Mouse (Mus musculus): ENCODE measurements around the gene Shprh. TPM values are rescaled to one million over a fixed set of nuclear protein-coding genes. Genes with fewer than 3 reads are reported as not detected.
A peak's percentile ranks its signal among the peaks of the same experiment; 100 is the strongest.
"Not testable (repeated sequence)": the region's sequence is repeated elsewhere in the genome, so short reads cannot be mapped to it uniquely, and the experiment has no call there.

The Shprh gene
- 10 to 100 TPM in 3 of 4 experiments, 1 to 10 TPM in 1; 9.8 to 11.6 (median 10.8) TPM for total RNA-seq (2022)

DNA sequence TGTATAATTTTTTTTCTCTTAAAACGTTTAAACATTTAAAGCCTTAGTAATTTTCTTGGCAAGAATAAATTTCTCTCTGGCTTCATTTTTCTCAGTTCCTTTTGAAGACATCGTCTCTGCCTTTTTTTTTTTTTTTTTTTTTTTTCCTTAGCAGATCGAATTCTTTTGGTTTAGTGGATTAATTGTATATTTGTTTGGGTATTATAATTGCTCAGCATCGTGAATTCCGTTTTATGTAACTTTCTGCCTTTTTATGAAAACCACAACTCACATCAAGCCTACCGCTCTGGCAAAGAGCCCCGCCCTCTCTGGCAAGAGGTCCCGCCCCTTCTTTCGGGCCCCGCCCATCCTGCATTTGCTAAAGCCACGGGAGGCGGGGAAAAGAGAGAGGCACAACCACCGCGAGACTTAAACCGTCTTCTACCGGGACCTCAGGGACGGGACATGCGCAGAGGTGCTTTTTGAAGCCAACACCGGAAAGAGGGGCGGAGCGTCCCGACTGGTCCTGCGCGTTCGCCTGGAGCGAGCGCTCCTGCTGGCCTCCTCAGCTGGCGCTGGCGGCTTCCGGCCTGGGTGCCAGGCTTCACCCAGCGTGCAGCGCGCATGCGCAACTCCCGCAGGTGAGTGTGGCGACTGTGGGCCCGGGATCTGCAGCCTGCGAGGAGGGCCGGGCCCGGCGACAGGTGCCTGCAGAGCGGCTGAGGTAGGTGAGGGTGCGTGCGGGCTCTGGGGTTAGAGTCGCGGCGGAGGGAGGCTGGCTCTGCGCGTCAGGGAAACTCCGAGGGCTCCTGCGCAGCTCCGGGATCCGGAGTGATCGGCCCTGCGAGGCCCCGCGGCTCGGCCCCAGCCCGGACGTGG lies at the start of gene Shprh:
TSS of gene Shprh (plus strand) at position 544 of the 858 bp plus-strand sequence.
- peak; percentile 98 for DNase-seq (ENCODE audit: low spot score)

DNA sequence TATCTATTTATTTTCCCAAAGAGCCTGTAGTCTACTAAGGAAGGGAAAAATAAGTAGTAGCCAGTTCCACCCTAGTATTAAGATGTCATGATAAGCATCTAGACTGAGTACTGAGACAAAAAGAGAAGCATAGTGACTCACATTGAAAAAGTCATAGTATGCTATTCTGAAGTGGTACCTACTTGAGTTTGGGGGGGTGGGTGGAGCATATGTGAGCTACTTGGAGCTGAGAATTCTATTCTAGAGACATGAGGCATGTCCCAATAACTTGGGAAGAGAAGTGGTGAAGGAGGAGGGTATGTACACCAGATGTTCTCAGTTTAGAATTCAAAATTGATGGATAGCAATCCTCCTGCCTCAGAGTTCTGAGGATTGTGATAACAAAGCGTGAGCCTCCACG lies 27.4 kb upstream of the Shprh start:
- no peak for DNase-seq (ENCODE audit: low spot score)

GRCm38 (mm10) chr10:11145580-11145979 lies 3.6 kb upstream of the Shprh start:
- DNase-seq (ENCODE audit: low spot score) = no peak

GRCm38 (mm10) chr10:11148446-11148845 lies 781 bp upstream of the Shprh start:
- no peak for DNase-seq (ENCODE audit: low spot score)

- DNase-seq (ENCODE audit: low spot score) = peak; percentile 11
Measured at GRCm38 (mm10) chr10:11149742-11150125, 507 bp downstream of the Shprh start.

DNA sequence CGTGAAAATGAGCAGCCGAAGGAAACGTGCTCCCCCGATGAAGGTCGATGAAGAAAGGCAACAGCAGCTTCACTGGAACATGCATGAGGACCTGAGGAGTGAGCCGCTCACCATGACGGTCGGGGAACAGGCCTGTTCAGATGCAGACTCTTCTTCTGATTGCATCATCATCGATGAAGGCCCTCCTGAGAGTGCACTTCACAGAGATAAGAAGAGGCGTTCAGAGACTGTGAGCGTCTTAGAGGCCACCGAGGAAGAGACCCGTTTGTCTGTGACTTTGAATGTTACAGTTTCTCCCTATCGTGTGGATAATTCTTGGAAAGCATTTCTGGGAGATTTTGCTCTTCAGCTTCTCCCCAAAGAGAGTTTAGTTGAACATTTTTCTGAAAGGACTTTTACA lies 2.4 kb downstream of the Shprh start:
- DNase-seq (ENCODE audit: low spot score) = no peak

- DNase-seq (ENCODE audit: low spot score) = no peak
Measured at GRCm38 (mm10) chr10:11157039-11157438, 7.8 kb downstream of the Shprh start.

DNA sequence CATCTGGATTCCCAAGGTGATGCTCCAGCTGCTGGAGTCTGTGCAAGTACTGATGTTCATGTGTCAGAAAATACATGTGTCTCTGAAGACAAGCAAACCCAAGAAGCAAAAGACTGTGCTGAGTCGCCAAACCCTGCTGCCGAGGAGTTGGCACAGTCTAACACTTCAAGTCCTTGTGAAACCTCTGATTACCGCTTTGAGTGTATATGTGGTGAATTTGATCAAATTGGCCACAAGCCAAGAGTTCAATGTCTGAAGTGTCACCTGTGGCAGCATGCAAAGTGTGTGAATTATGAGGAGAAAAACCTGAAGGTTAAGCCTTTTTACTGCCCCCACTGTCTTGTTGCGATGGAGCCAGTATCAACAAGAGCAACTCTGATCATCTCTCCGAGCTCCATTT lies 15.3 kb downstream of the Shprh start:
- DNase-seq (ENCODE audit: low spot score) = no peak

DNA sequence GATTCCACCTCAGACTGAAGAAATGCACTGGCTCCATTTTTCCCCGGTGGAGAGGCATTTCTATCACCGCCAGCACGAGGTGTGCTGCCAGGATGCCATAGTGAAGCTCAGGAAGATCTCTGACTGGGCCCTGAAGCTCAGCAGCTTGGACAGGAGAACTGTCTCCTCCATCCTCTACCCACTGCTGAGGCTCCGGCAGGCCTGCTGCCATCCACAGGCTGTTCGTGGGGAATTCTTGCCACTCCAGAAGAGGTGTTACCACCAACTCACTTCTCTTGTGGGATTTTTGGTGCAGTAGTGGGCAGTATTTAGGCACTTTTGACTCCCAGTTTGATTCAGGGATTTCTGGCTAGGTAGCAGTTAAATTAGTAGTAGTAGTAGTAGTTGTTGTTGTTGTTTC lies 21.0 kb downstream of the Shprh start:
- no peak for DNase-seq (ENCODE audit: low spot score)

DNA sequence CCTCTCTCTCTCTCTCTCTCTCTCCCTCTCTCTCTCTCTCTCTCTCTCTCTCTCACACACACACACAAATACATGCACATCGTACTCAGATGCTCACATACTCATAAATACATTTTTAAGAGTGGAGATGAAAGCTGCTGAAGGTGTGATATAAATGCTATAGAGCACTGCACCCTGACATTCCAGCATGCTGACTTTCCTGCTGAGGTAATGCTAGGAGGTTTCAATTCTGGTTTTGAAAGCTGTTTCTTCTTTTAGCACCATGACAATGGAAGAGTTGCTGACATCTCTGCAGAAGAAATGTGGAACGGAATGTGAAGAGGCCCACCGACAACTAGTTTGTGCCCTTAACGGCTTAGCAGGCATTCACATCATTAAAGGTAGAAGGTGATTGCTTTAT lies 22.4 kb downstream of the Shprh start:
- no peak for DNase-seq (ENCODE audit: low spot score)

GRCm38 (mm10) chr10:11172519-11172918 lies 23.3 kb downstream of the Shprh start:
- peak; percentile 15 for DNase-seq (ENCODE audit: low spot score)

GRCm38 (mm10) chr10:11175801-11176482 lies 26.7 kb downstream of the Shprh start:
- DNase-seq (ENCODE audit: low spot score) = no peak

DNA sequence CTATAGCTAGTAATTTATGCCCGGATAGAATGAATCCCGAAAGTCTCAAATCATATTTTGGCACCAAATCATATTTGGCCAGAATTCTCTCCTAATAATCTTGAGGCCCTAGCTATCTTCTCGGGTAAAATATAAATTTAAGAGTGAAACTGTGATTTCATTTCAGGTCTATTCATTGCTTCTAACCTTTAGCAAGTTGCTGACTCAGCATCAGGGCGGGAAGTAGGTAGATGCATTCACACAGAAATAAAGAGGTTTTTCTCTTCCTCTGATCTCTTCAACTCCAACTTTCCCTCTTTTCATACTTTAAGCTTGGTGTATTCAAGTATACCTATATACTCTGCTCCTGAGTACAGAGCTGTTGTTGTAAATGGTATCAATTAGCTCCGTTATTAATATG lies 30.9 kb downstream of the Shprh start:
- no peak for DNase-seq (ENCODE audit: low spot score)

- DNase-seq (ENCODE audit: low spot score) = no peak
Measured at GRCm38 (mm10) chr10:11197341-11197740, 48.1 kb downstream of the Shprh start.

- DNase-seq (ENCODE audit: low spot score) = peak; percentile 21
Measured at GRCm38 (mm10) chr10:11198346-11198745, 49.1 kb downstream of the Shprh start.

GRCm38 (mm10) chr10:11199980-11200379 lies 50.8 kb downstream of the Shprh start:
- no peak for DNase-seq (ENCODE audit: low spot score)

DNA sequence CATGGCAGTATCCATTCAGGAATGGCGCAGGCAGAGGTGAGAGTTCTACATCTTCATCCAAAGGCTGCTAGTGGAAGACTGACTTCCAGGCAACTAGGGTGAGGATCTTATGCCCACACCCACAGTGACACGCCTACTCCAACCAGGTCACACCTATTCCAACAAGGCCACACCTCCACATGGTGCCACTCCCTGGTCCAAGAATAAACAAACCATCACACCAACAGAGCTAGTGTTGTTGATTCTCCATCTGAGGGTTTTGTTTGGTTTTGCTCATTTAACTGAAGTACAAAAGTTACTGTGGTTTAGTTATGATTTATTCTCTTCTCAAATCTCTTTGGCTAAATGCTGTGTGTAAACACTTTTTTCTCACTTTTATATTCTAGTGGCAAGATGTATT lies 56.7 kb downstream of the Shprh start:
- DNase-seq (ENCODE audit: low spot score) = not testable (repeated sequence)

DNA sequence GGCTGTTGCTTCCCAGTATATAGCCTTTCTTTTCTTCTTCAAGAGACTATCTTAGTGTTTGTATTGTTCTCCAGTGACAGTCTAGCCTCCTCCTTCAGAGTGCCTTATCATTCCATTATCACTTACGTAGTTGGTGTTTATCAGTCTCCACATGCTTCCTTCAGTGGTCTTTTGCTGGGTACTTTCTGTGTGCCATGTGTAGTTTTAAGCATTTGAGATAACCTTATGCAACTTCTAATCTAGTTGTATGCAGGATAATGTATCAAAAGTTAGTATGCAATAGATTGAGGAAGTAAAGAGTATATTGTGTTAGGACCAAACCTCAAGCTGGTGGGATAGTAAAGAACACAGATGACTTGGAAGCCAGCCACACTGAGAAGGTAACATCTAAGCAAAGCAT lies 59.4 kb downstream of the Shprh start:
- DNase-seq (ENCODE audit: low spot score) = no peak

DNA sequence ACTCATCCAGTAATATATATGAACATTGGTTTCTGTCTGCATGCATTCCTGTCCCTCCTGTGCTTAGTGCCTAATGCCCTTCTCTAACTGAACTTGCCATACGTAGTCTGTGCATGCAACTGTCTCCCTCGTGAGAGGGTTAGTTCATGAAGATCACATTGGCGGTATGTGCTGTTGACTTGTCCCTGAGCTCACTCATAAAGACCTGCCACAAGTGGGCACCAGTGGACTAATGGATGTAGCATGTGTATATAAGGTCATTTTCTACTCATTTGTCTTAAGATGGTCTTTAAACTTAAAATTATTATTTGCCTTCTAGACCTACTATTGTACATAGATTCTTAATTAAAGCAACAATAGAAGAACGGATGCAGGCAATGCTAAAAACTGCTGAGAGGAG lies 62.8 kb downstream of the Shprh start:
- no peak for DNase-seq (ENCODE audit: low spot score)

DNA sequence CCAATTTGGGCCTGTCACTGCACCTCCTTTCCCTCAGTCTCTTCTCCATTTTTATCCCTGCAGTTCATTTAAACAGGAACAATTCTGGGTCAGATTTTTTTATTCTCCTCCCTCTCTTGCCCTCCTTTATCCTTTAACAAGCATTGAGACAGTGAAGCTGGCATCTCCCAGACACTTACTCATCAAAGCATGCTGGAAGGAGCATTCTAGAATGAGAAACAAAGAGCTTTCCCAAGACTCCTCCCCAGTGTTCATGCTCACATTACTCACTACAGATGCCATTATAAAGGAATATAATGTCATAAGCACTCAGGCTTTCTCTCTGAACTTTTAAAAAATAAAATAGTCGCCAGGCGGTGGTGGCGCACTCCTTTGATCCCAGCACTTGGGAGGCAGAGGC lies 77.2 kb downstream of the Shprh start:
- no peak for DNase-seq (ENCODE audit: low spot score)

DNA sequence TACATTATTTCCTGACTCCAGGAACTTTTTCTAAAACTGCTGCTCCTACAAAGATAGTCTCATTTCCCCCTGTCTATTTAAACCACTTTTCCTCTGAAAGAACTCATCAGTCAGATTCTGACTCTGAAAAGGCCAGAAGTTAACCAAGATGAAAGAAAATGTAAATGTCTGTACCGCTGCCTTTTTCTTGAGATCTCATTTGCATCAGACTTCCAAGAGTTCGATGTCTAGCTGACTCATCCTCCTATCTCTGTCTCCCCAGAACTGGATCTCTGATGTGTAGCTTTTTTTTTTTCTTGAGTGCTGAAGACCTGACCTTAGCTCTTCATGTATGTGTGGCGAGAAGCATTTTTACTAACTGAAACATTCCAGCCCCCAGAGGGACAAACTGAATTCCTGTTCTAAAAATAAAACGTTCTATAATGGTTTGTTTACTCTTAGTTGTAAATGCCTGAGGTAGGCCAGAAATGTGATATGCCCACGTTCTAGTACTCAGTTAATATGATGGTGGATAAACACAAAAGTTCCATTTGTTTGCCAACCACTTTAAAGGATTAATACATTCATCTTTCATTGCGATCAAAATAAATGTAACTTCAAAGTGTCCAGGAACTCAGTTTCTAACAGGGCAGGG lies 80.4 kb downstream of the Shprh start:
- no peak for DNase-seq (ENCODE audit: low spot score)

GRCm38 (mm10) chr10:11233208-11233607 lies 84.0 kb downstream of the Shprh start:
- DNase-seq (ENCODE audit: low spot score) = no peak

DNA sequence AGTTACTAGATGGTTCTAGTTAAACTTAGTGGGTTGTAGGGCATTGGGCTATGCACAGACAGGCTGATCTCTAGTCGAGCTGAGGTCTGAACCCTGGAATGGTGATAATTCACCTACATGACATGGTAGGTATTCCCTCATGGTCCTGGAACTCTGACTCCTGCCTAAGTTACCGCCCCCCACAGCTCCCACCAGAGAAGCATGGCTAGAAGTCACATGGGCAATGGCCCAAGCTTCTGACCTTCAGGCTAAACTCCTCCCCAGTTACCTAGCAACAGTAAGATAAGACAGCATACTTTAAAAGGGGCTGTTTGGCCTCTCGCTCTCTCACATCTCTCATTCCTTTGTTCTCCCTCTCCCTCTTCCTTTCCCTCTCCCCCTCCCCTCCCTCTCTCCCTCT lies 93.8 kb downstream of the Shprh start:
- not testable (repeated sequence) for DNase-seq (ENCODE audit: low spot score)
